ENCODE assay signal across 8 mouse cellular contexts in genomic region chr9:96649924-96650323, GRCm38 (mm10). TPM values are rescaled to one million over a fixed set of nuclear protein-coding genes. Genes with fewer than 3 reads are reported as not detected.
DNase-seq lines count a peak whose midpoint lies in the region; ATAC-seq lines count a peak whose summit lies in the region.
"Had no signal": no experiment of that assay in that cellular context is flagged by ENCODE, and none has a peak within 500 bp of the region (broad histone marks: within the 10 kb centered on the region; RNA-seq: fewer than 3 reads in every experiment).

No protein-coding gene starts in this region.

- 71% methylated on average over 9 of the region's 9 CpGs for WGBS in forebrain, embryonic 15.5 days

- no peak overlapping the region for H3K9ac ChIP-seq in forebrain, embryonic 15.5 days (replicated peaks)

- ATAC-seq in forebrain, embryonic 15.5 days (replicated peaks) = no peak

- no peak overlapping the region for H3K27ac ChIP-seq in forebrain, embryonic 15.5 days (replicated peaks)

- no peaks in the 10 kb centered on the region for H3K36me3 ChIP-seq in forebrain, embryonic 15.5 days

- no peaks in the 10 kb centered on the region for H3K27me3 ChIP-seq in forebrain, embryonic 15.5 days

- no peak overlapping the region for H3K4me2 ChIP-seq in forebrain, embryonic 15.5 days (replicated peaks)

- H3K9me3 ChIP-seq in forebrain, embryonic 15.5 days = no peaks in the 10 kb centered on the region

- H3K4me1 ChIP-seq in forebrain, embryonic 15.5 days = no peaks in the 10 kb centered on the region

- H3K4me3 ChIP-seq in forebrain, embryonic 15.5 days = no peak overlapping the region

- DNase-seq in 416B (ENCODE audit: low read depth) = peak; percentile 96
- peak; percentile 59 for DNase-seq in CD4-positive, CD25-positive, alpha-beta regulatory T cell, adult 2 months (ENCODE audit: low read depth, low spot score)
- DNase-seq in cerebellum, postnatal 10 days = peak; percentile 30 to 32
- DNase-seq in left cerebral cortex, adult 8-10 months (ENCODE audit: low spot score in 2 of 2) = peak; percentile 39 to 69
- no peak for DNase-seq in embryo, embryonic 11 days
- DNase-seq in heart, adult 9 months (ENCODE audit: low spot score in 2 of 2) = no peak
- DNase-seq: lung, postnatal 36 days had no signal

RNA-seq across cellular contexts. Expression of gene Rasa2, which starts 18.5 kb away (rescaled TPM):
- 10 to 100 TPM; 33.1 to 43.3 (median 39.0) TPM for total RNA-seq in left cerebral cortex, adult 8-10 months (2022)
- 17.2 and 18.8 TPM in 2 replicates for polyA plus RNA-seq in forebrain, embryonic 15.5 days (2015; fragmentation: Nextera tagmentation; extraction: Ambion mirVana)

Comparison
In these comparisons a context has a peak if more than half of its experiments do, and no peak if none do; other contexts are left out.
1. DNase-seq: peak in 416B (single experiment), CD4-positive, CD25-positive, alpha-beta regulatory T cell, adult 2 months (single experiment), cerebellum, postnatal 10 days (2 of 2) and left cerebral cortex, adult 8-10 months (2 of 2); none in embryo, embryonic 11 days (single experiment) and heart, adult 9 months (0 of 2).